In genomic region chr15:7112227-7112907, GRCm38 (mm10) we compare ENCODE assay signal across 18 mouse cellular contexts.
"Had no signal": no experiment of that assay in that cellular context is flagged by ENCODE, and none has a peak within 500 bp of the region (broad histone marks: within the 10 kb centered on the region; RNA-seq: fewer than 3 reads in every experiment).

No protein-coding gene starts in this region.

- DNase-seq: kidney, adult 2 months; kidney, postnatal 25 days; layer of hippocampus, postnatal 36 days; liver, embryonic 13.5 days; lung, adult 2 months; lung, postnatal 14 days; lung, postnatal 4 days; retina, postnatal 1 day; right cerebral cortex, postnatal 25 days; spleen, adult 18-20 months; thymus, postnatal 36 days had no signal

- H3K27me3 ChIP-seq: limb, embryonic 15.5 days; liver, embryonic 13.5 days; midbrain, embryonic 15.5 days; neural tube, embryonic 13.5 days; stomach, embryonic 15.5 days had no signal

- H3K36me3 ChIP-seq: limb, embryonic 15.5 days; liver, embryonic 13.5 days; midbrain, embryonic 15.5 days; neural tube, embryonic 13.5 days; stomach, embryonic 15.5 days had no signal

- H3K9me3 ChIP-seq: limb, embryonic 15.5 days; liver, embryonic 13.5 days; midbrain, embryonic 15.5 days; neural tube, embryonic 13.5 days; stomach, embryonic 15.5 days had no signal

- H3K27ac ChIP-seq: kidney, postnatal 0 days; left cerebral cortex, adult 2 months; limb, embryonic 15.5 days; liver, embryonic 13.5 days; midbrain, embryonic 15.5 days; neural tube, embryonic 13.5 days; stomach, embryonic 15.5 days had no signal

- H3K4me3 ChIP-seq: left cerebral cortex, adult 2 months; limb, embryonic 15.5 days; liver, embryonic 13.5 days; midbrain, embryonic 15.5 days; neural tube, embryonic 13.5 days; stomach, embryonic 15.5 days had no signal

- H3K4me2 ChIP-seq: limb, embryonic 15.5 days; liver, embryonic 13.5 days; midbrain, embryonic 11.5 days; midbrain, embryonic 15.5 days; neural tube, embryonic 13.5 days; stomach, embryonic 15.5 days had no signal

- H3K9ac ChIP-seq: limb, embryonic 15.5 days; liver, embryonic 13.5 days; midbrain, embryonic 15.5 days; neural tube, embryonic 13.5 days; stomach, embryonic 15.5 days had no signal

- H3K4me1 ChIP-seq: limb, embryonic 15.5 days; liver, embryonic 13.5 days; midbrain, embryonic 15.5 days; stomach, embryonic 15.5 days had no signal

- ATAC-seq: midbrain, embryonic 15.5 days had no signal
